Mouse (Mus musculus): ENCODE data around the gene Ppp1r36. TPM values are rescaled to one million over a fixed set of nuclear protein-coding genes. Genes with fewer than 3 reads are reported as not detected.

Ppp1r36 gene
- polyA plus RNA-seq (2016; fragmentation: Nextera tagmentation; extraction: Ambion mirVana), result 3.2 and 4.3 TPM in 2 replicates

GRCm38 (mm10) chr12:76417433-76417854 is at the start of gene Ppp1r36:
Gene Ppp1r36, plus strand, starts transcription at chr12:76417538.
- peak; percentile 80; the same call in 1 of the 2 replicates for ATAC-seq (ENCODE audit: insufficient number of reproducible peaks, insufficient read depth, low FRiP score, low TSS enrichment, low read depth)
- 1% methylated on average over 37 of the region's 37 CpGs for WGBS
- peak within 1 kb of the TSS; percentile 59 for H3K27ac ChIP-seq

DNA sequence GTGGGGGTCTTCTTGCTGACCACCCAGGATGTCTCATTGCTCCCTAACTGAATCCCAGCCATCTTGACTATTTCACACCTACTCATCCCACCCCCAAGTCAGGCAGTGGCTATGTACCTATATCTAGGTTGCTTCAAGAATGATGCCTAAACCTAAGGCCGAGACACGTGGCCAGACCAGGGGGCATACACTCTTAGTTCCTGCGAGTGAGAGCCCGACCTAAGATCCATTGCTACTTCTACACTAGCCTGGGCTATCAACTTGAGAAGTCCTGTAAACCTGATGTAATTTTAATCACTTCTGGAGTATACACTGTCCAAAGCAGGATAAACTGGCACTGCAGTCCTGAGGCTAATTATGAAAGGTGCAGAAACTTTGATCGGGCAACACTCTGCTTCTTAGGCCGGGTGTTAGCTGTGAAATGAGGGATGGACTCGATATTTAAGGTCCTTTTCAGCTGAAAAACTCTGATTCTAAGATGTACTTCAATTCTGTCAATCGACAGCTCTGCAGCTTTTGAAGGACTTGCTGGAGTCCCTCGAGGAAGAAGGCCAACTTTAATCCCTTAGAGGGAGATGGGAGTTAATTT is 49.0 kb upstream of the Ppp1r36 start:
- H3K36me3 ChIP-seq, result 0 out of 2 replicates have a peak, but pooled peaks cover 3% of the 10 kb centered on the region
- H3K4me2 ChIP-seq, result peak overlapping the region; percentile 89
- peak overlapping the region; percentile 91 for H3K4me3 ChIP-seq (replicated peaks)
- whole genome bisulfite sequencing, result 4% methylated on average over 9 of the region's 9 CpGs
- H3K27me3 ChIP-seq, result no peaks in the 10 kb centered on the region
- ATAC-seq (ENCODE audit: insufficient number of reproducible peaks, insufficient read depth, low FRiP score, low TSS enrichment, low read depth), result no peak
- H3K27ac ChIP-seq, result peak overlapping the region; percentile 100
- peaks cover 43% of the 10 kb centered on the region for H3K4me1 ChIP-seq (replicated peaks)
- no peaks in the 10 kb centered on the region for H3K9me3 ChIP-seq
- peak overlapping the region; percentile 98 for H3K9ac ChIP-seq (replicated peaks)

More at GRCm38 (mm10) chr12:76417433-76417854, at the start of gene Ppp1r36:
- Histone ChIP-seq H3K36me3 (no peaks in the 10 kb centered on the region), H3K4me1 (replicated peaks) (no peaks in the 10 kb centered on the region), H3K9me3 (0 out of 2 replicates have a peak, but pooled peaks cover 6% of the 10 kb centered on the region), H3K4me2 (peak within 1 kb of the TSS; percentile 84), H3K27me3 (no peaks in the 10 kb centered on the region), H3K4me3 (replicated peaks) (peak within 1 kb of the TSS; percentile 49), H3K9ac (replicated peaks) (peak within 1 kb of the TSS; percentile 50)

DNA sequence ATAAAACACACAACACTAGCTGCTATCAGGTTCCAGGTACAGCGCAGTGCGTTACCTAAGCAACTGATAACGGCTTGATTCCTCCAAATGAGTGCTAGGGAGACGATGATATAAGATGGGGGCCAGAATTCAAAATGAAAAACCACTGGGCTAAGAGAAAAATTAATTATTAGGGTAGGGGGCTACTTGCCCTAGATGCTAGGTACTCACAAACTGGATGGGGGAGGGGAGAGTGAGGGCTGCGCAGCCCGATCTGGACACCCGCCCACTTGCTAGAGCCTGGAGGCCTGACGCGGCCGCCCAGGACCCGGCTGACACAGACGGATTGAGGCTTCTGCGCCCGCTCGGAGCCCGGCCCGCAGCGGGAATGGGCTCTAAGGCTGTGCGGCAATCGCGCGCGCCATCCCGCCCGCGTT is 48.5 kb upstream of the Ppp1r36 start:
- no peaks in the 10 kb centered on the region for H3K27me3 ChIP-seq
- 0 out of 2 replicates have a peak, but pooled peaks cover 3% of the 10 kb centered on the region for H3K36me3 ChIP-seq
- ATAC-seq (ENCODE audit: insufficient number of reproducible peaks, insufficient read depth, low FRiP score, low TSS enrichment, low read depth), result 0 out of 2 replicates have a peak, but pooled peaks have one; percentile 6
- H3K27ac ChIP-seq, result peak overlapping the region; percentile 100
- peak overlapping the region; percentile 91 for H3K4me3 ChIP-seq (replicated peaks)
- peak overlapping the region; percentile 89 for H3K4me2 ChIP-seq
- under 1% methylated on average over 26 of the region's 26 CpGs for WGBS
- H3K9me3 ChIP-seq, result no peaks in the 10 kb centered on the region
- peak overlapping the region; percentile 98 for H3K9ac ChIP-seq (replicated peaks)
- H3K4me1 ChIP-seq (replicated peaks), result peaks cover 43% of the 10 kb centered on the region

DNA sequence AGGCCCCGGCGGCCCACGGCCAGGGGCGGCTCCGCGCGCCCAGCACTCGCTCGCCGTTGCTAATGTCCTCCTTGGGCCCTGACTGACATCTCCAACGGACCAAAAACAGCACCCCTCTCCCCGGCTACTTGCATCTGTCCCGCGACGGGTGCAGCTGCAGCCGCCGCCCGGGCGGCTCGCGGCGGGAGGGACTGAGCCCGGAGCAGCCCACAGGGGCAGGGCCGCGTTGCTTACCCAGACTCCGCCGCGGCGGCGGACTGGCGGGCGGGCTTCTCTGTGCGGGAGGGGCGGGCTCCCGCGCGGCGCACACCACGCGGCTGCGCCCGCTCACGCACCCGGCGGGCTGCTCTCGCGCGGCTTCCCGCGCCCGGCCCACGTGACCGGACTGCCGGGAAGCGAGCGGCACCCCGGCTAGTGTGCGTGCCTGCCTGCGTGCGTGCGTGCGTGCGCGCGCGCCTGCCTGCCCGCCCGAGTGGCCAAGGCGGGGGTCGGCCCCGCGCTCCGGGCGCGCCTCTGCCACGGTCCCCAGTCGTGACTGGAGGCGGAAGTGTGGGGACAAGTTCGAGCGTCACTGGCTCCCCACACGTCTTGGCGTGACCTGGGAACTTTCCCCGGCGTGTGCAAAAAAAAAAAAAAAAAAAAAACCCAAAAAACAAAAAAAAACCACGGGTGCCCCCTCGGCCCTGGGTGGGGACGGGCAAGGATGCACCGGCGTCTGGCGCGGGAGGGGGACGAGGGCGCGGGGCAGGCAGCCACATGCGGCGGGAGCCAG is 47.9 kb upstream of the Ppp1r36 start, which contains the start of gene Zbtb25:
TSS of gene Zbtb25 (minus strand) at position 397 of the 772 bp plus-strand sequence.
- Histone ChIP-seq H3K27ac (peak within 1 kb of the TSS; percentile 100), H3K4me2 (peak within 1 kb of the TSS; percentile 89), H3K9ac (replicated peaks) (peak within 1 kb of the TSS; percentile 98), H3K4me3 (replicated peaks) (peak within 1 kb of the TSS; percentile 91), H3K36me3 (no peaks in the 10 kb centered on the region), H3K9me3 (no peaks in the 10 kb centered on the region), H3K4me1 (replicated peaks) (peaks cover 49% of the 10 kb centered on the region), H3K27me3 (no peaks in the 10 kb centered on the region)
- 0% methylated on average over 91 of the region's 96 CpGs for WGBS
- peak; percentile 70 for ATAC-seq (ENCODE audit: insufficient number of reproducible peaks, insufficient read depth, low FRiP score, low TSS enrichment, low read depth)

- Histone ChIP-seq H3K4me1 (replicated peaks) (peaks cover 53% of the 10 kb centered on the region), H3K9ac (replicated peaks) (peak within 1 kb of the TSS; percentile 98), H3K9me3 (no peaks in the 10 kb centered on the region), H3K36me3 (no peaks in the 10 kb centered on the region), H3K27ac (peak within 1 kb of the TSS; percentile 100), H3K4me2 (peak within 1 kb of the TSS; percentile 89), H3K27me3 (no peaks in the 10 kb centered on the region), H3K4me3 (replicated peaks) (peak within 1 kb of the TSS; percentile 91)
- peak; percentile 50 for ATAC-seq (ENCODE audit: insufficient number of reproducible peaks, insufficient read depth, low FRiP score, low TSS enrichment, low read depth)
- under 1% methylated on average over 88 of the region's 99 CpGs for WGBS
Measured at GRCm38 (mm10) chr12:76369978-76370830, 47.1 kb upstream of the Ppp1r36 start, which contains the start of gene Zbtb1. Gene Zbtb1, plus strand, starts transcription at chr12:76370266.

- under 1% methylated on average over 58 of the region's 63 CpGs for WGBS
- peak overlapping the region; percentile 98 for H3K9ac ChIP-seq (replicated peaks)
- no peak for ATAC-seq (ENCODE audit: insufficient number of reproducible peaks, insufficient read depth, low FRiP score, low TSS enrichment, low read depth)
- H3K36me3 ChIP-seq, result no peaks in the 10 kb centered on the region
- H3K9me3 ChIP-seq, result no peaks in the 10 kb centered on the region
- peak overlapping the region; percentile 100 for H3K27ac ChIP-seq
- peaks cover 53% of the 10 kb centered on the region for H3K4me1 ChIP-seq (replicated peaks)
- H3K4me2 ChIP-seq, result peak overlapping the region; percentile 89
- no peaks in the 10 kb centered on the region for H3K27me3 ChIP-seq
- peak overlapping the region; percentile 91 for H3K4me3 ChIP-seq (replicated peaks)
Measured at GRCm38 (mm10) chr12:76370831-76371571, 46.3 kb upstream of the Ppp1r36 start.

DNA sequence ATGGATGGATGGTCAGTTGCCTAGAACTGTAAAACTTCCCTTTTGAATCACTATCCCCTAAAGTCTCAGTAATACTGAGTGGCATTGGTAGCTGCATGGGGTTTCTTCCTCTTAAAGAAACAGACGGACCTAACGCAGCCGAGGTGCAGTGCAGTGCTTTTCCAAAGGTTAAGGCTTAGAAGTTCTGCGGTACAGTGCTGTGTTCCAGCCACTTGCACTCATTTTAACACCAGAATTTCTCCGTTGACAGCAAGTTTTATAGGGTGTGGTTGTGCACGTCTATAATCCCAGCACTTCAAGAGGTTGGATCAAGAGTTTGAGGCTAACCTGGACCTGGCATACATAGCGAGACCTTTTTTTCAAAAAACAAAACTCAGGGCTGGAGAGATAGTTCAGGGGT is 45.3 kb upstream of the Ppp1r36 start:
- Histone ChIP-seq H3K9me3 (no peaks in the 10 kb centered on the region), H3K36me3 (no peaks in the 10 kb centered on the region), H3K27me3 (no peaks in the 10 kb centered on the region), H3K4me3 (replicated peaks) (peak overlapping the region; percentile 91), H3K4me2 (peak overlapping the region; percentile 89), H3K9ac (replicated peaks) (peak overlapping the region; percentile 98), H3K27ac (no peak overlapping the region), H3K4me1 (replicated peaks) (peaks cover 44% of the 10 kb centered on the region)
- ATAC-seq (ENCODE audit: insufficient number of reproducible peaks, insufficient read depth, low FRiP score, low TSS enrichment, low read depth), result no peak
- 35% methylated on average over 7 of the region's 7 CpGs for WGBS

- peak overlapping the region; percentile 89 for H3K4me2 ChIP-seq
- H3K27ac ChIP-seq, result no peak overlapping the region
- H3K9ac ChIP-seq (replicated peaks), result no peak overlapping the region
- no peaks in the 10 kb centered on the region for H3K9me3 ChIP-seq
- H3K27me3 ChIP-seq, result no peaks in the 10 kb centered on the region
- ATAC-seq (ENCODE audit: insufficient number of reproducible peaks, insufficient read depth, low FRiP score, low TSS enrichment, low read depth), result no peak
- no peak overlapping the region for H3K4me3 ChIP-seq (replicated peaks)
- H3K36me3 ChIP-seq, result no peaks in the 10 kb centered on the region
- peaks cover 33% of the 10 kb centered on the region for H3K4me1 ChIP-seq (replicated peaks)
- WGBS, result 74% methylated on average over 6 of the region's 7 CpGs
Measured at GRCm38 (mm10) chr12:76372881-76373818, 44.2 kb upstream of the Ppp1r36 start.

DNA sequence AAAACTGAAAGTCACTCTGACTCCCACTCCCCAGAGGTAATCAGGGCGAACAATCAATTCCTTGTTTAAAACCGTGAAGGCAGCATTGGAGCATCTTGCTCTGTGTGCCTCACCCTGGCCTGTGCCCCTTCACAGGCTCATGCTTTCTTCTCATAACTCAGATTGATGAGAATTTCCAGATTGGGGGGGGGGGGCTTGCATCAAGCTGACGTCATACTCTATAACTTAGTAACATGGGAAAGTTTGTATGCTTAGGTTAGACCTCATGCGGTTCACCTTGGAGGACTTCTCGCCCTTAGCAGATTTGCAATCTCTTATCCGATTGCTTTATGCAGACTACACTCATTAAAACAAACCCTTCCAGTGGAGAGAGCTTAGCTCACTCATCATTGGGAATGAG is 43.3 kb upstream of the Ppp1r36 start:
- Histone ChIP-seq H3K4me3 (replicated peaks) (no peak overlapping the region), H3K4me2 (0 out of 2 replicates have a peak overlapping the region, but pooled peaks have one; percentile 11), H3K9me3 (no peaks in the 10 kb centered on the region), H3K27ac (0 out of 2 replicates have a peak overlapping the region, but pooled peaks have one; percentile 8), H3K36me3 (no peaks in the 10 kb centered on the region), H3K27me3 (no peaks in the 10 kb centered on the region), H3K9ac (replicated peaks) (no peak overlapping the region), H3K4me1 (replicated peaks) (peaks cover 30% of the 10 kb centered on the region)
- no peak for ATAC-seq (ENCODE audit: insufficient number of reproducible peaks, insufficient read depth, low FRiP score, low TSS enrichment, low read depth)
- 71% methylated on average over 6 of the region's 6 CpGs for WGBS

Data from limb, embryonic 12.5 days (tissue).